Mouse (Mus musculus) spleen, adult 12 weeks (tissue): ENCODE results near the gene Polr3gl.
A peak's percentile ranks its signal among the peaks of the same experiment; 100 is the strongest.

Experiments used
- DNase-seq: peaks from one replicate; pipeline ENCODE4 v3.0.0; 2022; ENCODE audit warnings: low spot score

The Polr3gl gene

DNA sequence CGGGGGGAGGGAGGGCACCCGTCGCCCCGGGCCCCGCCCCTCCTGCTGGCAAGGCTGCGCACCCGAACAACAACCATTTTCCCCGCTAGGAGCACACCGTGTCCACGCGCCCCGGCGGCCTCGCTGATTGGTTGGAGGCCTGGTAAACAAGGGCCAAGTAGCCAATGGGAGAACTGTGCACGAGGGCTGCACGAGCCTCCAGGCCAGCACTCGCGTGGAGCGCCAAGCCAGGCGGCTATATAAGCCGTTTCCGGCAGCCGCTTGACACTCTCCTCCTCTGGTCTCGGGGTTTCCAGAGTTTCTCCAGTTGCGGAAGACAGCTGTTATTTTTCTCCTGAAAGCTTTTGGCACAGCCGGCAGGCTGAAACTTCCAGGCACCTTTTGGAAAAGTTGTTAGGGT is 36.3 kb downstream of the Polr3gl start, which contains the start of gene Txnip:
Gene Txnip (plus strand): TSS at position 264 of the 400 bp plus-strand sequence.
- DNase-seq = peak; percentile 98

DNA sequence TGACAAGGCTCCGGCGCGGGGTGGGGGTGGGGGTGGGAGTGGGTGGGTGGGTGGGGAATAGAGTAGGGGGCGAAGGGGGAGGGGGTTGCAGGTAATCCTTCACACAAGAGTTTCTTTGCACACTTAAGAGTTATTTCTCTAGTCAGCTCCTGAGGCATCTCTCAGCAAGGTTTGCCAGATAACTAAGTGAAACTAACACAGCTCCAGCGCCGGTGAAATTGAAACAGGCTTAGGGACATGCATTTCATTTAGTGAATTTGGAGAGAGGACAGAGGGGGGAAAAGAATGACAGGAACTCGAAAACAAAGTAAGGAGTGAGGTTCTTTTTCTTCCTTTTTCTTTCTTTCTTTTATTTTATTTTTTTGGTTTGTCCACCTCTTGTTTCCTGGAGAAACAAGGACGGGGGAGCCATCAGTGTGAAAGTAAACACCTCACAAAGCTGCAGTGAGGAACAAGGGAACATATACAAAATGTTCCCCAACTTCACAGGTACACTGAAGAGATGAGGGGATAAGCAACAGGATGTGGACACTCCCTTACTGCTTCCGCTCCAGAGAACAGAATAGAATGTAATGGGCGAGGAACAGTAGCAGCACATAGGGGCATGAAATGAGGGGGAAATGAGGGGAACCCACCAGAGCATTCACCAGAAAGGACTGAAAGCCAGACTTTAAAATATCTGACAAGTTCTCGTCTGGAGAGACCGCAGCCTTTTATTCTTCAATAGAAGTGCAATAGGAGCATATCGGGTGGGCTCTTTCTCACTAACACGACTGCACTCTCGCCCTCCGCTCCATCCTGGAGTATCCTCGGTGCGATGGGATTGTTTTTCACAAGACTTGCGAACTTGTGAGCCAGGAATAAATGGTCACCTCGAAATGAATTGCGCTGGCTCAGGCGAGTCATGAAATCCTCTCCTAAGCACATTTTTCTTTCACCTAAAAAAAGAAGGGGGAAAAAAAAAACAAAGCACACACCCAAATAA is 37.0 kb downstream of the Polr3gl start:
- DNase-seq = peak; percentile 47

DNA sequence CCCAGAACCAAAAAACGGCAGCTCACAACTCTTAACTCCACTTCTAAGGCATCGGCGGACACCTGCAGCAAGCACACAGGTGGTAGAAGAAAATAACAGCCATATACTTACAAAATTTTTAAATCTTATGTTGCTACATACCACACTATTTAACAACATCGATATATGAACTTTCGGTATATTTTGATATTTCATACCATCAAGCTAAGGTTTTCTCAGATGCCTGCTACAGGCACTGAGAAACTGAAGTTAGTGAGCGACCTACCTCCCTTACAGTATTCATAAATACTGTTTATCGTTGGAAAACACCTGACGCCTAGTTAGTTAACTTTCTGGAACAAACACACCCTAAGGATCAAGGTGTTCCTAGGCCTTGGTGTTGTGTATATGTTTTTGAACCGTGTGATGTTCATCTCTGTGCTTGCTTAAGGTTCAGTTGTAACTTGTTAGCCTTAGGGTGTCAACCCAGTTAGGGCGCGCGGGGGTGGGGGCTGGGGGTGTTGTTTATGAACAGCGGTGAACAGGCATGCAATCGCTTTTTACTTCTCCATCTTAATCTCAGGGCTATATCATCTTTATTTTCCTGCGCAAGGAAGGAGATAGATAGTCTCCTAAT is 37.9 kb downstream of the Polr3gl start:
- DNase-seq = no peak

DNA sequence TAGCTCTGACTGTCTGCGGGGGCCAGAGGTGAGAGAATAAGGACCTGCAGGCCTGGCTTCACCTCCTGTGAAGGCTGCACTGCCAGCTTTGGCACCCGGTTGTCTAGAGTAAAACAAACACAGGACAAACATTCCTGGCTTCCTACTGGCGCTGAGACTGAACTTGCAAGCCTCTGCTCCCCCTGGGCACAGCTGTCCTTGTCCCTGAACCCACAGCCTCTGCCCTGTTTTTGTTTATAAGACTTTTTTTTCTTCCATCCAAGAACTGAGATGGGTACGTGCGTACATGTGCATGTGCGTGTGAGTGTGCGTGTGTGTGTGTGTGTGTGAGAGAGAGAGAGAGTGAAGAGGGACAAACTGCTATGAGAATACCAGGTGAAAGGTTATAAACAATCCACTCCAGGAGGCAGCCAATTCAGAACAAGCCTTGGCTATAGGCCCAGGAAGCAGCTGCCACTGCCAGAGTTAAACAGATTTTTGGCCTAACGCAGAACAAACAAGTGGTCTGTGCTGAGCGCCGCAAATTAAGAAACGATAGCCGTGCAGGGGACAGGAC is 38.9 kb downstream of the Polr3gl start:
- DNase-seq = no peak

DNA sequence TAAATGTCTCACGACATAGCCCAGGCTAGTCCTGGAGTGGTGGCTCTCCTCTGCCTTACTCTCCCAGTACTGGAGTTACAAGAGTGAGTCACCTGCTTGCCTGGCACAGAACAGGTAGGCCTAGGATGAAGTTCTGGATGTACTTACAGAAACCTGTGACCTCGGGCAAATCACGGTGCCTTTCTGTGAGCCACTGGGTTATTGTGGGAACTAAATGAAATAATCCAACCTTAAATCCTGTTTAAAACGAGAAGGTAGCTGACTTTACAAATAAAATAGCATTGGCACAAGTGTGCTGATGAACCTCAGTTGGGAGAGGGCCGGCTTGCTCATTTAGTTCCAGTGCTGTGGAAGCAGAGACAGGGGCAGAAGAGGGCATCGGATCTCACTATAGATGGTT is 39.7 kb downstream of the Polr3gl start:
- no peak for DNase-seq

DNA sequence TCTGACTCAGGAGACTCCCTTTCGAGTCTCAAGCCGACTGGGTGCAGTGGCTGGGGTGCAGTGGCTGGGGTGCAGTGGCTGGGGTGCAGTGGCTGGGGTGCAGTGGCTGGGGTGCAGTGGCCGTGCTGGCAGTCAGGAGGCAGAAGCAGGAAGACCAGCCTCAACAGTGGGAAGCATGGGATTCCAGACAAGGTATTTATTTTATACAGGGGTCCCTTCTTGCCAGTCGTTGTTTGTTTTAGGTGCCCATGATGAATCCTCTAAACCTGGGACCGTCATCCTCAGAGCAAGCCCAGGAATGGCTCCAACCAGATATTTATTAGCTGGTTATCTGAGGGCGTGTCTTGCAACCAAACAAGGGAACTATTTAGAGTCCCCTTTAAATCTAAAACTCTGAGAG is 40.4 kb downstream of the Polr3gl start:
- no peak for DNase-seq

DNA sequence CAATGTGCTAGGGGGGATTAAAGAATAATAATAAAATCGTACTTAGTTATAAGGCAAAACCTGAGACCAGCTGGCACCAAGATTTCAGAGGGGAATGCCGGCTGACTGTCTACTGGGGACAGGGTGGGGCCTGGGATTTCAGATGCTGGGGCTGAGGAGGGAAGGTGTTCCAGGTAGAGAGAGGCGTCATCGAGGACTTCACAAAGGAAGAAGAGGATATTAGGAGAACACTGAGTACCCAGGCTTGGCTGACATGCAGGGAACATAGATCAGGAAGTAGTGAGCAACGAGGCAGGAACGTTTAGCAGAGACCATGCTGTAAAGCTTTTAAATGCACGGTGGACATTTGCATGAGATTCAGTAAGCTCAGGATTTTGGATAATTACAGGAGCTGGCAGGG is 42.1 kb downstream of the Polr3gl start:
- DNase-seq = no peak

DNA sequence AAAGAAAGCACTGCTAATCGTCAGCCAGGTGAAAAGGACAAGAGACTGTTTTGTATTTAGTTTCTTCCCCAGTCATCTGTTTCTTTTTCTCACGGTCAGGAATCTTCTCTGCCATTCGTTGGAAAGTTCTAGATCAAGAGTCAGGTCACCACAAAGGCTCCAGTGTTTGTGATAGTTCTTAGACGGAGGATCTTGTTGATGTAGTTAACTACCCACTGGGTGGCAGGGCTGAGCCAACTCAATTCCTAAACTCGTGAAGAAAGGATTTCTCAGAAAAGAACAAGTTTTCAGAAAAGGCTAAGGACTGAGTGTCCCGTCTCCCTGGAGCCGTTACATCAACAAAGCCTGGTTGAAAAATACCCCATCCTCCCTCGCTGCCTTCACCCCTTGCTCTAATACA is 42.8 kb downstream of the Polr3gl start:
- peak; percentile 20 for DNase-seq

DNA sequence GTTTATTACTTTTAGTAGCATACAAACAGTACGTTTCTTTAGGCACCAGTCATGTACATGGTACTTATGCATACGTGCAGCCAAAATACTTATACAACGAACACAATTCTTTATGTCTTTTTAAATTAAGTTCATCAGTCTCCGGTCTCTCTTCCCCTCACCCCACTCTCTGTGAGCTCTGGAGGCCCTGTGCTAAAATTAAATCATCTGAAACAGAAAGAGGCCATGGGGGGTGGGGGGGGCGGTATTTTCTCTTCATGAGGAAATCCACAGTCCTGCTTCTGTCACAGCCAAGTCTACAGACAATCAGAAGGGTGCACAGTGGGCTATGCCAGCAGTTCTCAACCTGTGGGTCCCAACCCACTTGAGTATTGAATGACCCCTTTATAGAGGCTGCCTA is 44.6 kb downstream of the Polr3gl start:
- no peak for DNase-seq

DNA sequence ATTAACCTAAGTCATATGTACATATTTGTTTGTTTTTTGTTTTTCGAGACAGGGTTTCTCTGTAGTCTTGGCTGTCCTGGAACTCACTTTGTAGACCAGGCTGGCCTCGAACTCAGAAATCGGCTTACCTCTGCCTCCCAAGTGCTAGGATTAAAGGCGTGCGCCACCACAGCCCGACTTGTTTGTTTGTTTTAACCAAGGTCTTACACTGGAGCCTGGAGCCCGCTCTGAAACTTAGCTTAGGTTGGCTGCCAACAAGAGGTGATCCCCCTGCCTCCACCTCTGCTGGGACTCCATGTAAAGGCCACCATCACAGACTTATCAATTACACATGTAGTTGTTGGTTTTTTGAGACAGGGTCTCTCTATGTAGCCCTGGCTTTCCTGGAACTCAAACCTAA is 45.2 kb downstream of the Polr3gl start:
- no peak for DNase-seq

DNA sequence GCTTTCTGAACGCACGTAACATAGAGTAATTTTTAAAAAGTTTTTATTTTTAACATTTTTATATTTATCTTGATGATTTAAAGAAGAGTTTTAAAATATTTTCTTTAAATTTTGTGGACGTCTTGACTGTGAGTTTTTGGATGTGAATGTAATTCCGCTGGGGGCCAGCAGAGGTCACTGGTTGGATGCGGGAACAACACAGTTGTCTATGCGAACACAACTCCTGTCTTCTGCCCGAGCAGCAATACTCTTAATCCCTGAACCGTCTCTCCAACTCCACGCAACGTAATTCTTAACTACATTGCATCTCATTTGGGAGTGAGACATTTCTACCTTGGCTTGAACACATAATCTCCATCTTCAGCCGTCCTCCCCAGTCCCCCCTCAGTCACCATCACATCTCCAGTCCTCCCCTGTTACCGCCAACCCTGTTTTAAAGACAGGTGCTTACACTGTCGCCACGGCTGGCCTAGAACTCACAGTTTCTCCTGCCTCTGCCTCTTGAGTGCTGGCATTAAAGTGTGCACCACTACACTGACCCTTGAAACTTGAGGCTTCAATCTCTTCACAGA is 46.5 kb downstream of the Polr3gl start:
- peak; percentile 66 for DNase-seq

DNA sequence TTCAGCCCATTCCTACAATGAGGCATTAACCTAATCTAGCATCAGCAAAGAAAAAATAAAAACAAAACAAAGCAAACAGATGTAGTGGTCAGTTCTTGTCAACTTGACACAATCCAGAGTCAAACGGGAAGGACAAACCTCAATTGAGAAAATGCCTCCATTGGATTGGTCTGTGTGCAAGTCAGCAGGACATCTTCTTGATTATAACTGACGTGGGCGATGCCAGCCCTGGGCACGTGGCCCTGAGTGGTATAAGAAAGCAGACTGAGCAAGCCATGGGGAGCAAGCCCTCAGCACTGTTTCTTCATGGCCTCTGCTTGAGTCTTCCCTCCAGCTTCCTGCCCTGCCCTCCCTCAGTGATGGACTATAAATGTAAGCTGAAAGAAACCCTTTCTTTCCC is 47.1 kb downstream of the Polr3gl start:
- DNase-seq = no peak

DNA sequence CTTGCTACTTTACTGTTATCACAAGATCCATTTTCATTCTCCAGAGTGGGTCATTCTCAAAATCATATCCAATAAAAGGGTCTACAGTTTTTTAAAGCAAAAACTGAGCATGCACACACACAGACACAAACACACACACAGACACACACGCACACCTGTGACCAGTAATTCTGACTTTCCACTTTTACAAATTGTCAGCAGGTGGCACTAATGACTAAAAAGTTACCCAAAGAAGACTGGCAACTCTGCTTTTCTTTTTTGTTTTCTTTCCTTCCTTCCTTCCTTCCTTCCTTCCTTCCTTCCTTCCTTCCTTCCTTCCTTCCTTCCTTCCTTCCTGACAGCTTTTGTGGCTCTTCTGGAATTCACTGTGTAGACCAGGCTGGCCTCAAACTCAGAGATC is 48.4 kb downstream of the Polr3gl start:
- no peak for DNase-seq

DNA sequence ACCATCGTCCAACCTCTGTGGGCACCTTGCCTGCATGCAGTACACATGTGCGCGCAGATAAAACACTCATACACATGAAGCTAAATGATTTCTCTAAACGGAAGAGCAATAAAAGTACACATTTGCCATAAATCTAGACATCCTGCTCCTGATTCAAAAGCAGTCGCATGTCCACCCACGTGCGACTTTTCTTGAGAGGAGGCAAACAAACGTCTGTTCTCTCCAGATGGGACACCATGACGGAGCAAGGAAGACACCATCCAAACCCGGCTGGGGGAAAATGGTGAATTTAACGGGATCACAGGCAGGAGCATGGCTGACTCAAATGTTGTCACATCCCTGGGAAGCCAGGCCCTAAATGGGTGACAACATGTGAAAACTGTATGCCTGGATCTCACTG is 50.6 kb downstream of the Polr3gl start:
- no peak for DNase-seq

DNA sequence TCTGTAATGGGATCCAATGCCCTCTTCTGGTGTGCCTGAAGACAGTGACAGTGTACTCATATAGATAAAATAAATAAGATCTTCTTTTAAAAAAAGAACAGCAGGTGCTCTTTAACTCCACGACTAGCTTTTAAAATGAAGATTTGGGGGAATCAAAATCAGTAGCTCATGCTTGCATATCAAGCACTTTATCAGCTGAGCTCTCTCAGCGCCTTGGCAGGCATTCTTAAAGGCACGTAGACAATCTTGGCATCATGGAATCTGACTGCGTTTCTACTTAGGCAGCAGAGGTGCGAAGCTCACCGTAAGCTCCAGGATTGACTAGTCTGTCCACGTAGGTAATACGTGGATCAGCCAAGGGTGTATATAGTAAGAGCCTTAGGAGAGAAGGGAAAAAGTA is 51.4 kb downstream of the Polr3gl start:
- no peak for DNase-seq

DNA sequence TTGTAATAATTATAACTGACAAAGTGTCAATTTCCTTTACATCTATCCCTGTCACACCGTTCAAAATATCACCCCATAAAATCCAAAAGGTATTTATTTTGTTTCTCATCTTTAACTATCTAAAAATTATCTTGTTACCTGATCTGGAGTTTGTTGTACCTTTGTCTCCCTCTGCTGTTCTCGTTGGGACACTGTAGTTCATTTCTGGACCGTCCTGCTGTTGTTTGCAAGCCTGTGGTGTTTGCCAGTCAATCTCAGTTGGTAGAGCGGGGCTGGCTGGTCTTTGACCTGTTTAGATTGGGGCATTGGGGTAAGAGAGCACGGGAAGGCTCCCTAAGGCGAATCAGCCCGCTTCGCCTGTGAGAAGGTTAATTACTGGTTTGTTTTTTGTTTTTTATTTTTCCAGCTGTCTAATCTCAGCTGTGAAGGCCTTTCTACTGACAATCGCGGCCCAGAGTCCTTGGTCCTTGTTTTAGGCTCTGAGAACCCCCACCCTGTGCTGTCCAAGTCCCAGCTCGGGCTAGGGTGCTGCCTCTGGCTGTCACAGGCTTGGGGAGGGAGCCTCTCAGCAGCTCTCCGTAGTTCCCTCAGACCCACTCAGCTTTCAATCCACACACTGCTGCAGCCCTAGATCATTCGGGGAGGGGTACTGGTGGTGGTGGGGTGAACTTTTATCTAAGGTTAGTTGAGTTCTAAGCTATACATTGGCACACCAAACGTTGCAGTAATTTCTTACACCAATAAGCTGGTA is 52.5 kb downstream of the Polr3gl start:
- DNase-seq = no peak

DNA sequence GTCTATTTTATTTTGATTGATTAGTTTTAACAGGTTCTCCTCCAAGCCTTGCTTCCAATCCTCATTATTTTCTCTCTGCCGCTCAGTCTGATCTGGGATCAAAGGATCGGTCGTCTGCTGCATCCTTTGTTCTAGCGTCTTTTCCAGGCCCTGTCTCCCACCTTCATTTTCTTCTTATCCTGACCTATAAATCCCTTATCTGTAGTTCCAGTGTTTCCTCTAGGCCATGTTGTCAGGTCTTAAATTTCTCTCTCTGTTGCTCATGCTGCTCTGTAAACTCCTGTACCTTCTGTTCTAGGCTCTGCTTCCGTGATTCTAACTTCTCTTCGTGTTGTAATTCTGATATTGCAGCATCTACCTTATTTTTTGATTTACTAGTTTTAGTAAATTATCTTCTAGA is 53.2 kb downstream of the Polr3gl start:
- no peak for DNase-seq

DNA sequence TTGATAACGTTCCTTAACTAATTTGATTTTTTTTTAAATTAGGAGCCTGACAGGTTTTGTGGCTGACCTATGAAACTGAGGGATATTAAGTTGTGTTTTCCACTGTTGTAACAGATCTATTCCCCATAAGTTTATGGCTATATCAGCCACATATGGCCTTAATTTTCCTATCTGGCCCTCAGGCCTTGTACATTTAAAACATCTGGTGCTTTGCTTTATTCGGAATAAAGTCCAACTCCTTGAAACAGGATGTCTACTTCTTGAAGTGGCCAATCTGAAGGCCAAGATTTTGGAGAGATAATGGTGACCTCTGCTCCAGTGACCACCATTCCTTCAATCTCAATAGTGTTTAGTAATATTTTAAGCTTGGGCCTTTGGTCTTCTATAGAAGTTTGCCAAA is 54.7 kb downstream of the Polr3gl start:
- no peak for DNase-seq

DNA sequence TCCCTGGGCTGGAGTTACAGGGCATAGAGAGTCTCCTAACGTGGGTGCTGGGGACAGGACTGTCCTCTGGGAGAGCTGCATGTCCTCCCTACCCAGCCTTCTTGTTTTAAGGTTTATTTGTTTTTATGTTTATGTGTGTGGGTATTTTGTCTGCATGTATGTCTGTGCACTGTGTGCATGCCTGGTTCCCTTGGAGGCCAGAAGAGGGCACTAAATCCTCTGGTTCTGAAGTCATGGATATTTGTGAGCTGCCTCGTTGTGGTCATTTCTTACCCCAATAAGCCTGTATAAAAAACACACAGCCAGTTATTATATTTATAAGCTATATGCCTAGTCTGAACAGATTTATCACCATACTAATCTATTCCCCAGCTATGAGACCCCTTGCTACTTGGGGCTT is 59.7 kb downstream of the Polr3gl start:
- no peak for DNase-seq

DNA sequence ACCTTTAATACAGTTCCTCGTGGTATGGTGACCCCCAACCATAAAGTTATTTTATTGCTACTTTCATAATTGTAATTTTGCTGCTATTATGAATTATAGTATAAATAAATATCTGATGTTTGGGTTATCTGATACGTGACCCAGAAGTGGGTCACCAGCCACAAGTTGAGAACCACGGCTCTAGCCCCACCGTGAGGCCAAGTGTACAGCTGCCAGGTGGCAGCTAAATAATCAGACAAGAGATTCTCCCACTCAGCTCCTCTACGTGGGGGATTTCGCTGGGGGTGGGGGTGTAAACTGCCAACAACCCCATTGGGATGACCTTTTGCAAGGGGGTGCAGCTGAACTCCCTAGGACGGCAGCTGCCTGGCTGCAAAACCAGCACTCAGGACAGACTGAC is 61.9 kb downstream of the Polr3gl start:
- no peak for DNase-seq

DNA sequence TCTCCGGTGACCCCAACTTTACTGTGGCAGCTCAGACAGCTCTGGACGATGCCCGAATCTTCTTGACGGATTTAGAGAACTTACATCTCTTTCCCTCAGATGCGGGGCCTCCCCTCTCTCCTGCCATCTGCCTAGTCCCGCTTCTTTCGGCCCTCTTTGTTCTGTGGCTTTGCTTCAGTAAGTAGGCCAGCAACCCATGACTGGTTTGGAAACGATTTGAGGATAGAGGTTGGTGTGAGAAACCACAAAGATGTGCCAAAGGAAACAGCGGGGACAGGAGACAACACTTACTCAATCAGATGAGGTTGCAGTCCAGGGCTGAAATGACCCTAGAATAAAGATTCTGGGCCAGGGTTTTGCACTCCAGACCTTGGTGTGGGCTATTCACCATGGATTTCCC is 65.5 kb downstream of the Polr3gl start:
- no peak for DNase-seq
